Comparison of ENCODE assay signal across 7 mouse cellular contexts in genomic region chr5:24674238-24674637, GRCm38 (mm10). TPM values are rescaled to one million over a fixed set of nuclear protein-coding genes. Genes with fewer than 3 reads are reported as not detected.
A peak's percentile ranks its signal among the peaks of the same experiment; 100 is the strongest.
DNase-seq lines count a peak whose midpoint lies in the region; ATAC-seq and TF ChIP-seq lines count a peak whose summit lies in the region.

No protein-coding gene starts in this region.

- H3K9me3 ChIP-seq in midbrain, embryonic 11.5 days (ENCODE audit: control insufficient read depth, low read length) = no peaks in the 10 kb centered on the region

- intact Hi-C loops in left cerebral cortex, adult 2 months (cut with DNase I) = loop anchor here (1.0 to 2.0 kb wide), 2 partner anchors 106 to 337 kb away; no protein-coding TSS in a partner anchor

- no peak overlapping the region for H3K4me3 ChIP-seq in left cerebral cortex, adult 2 months
- H3K4me3 ChIP-seq in midbrain, embryonic 11.5 days (ENCODE audit: low read depth, low read length) = no peak overlapping the region

- no peak overlapping the region for H3K4me2 ChIP-seq in midbrain, embryonic 11.5 days

- peak; percentile 48 for DNase-seq in WW6 (ENCODE audit: low read depth, low spot score)
- peak; percentile 93 for DNase-seq in cerebellum, postnatal 10 days
- DNase-seq in frontal cortex, postnatal 14 days (ENCODE audit: low spot score in 2 of 2) = peak; percentile 48 to 79
- DNase-seq in left cerebral cortex, adult 2 months (ENCODE audit: extremely low spot score in 1 of 2, low spot score in 2 of 2) = peak; percentile 79 to 86
- peak; percentile 93 for DNase-seq in midbrain, embryonic 11.5 days (ENCODE audit: low spot score, missing footprints)
- DNase-seq in skeletal muscle tissue, adult 2 months (ENCODE audit: low read depth, low spot score) = peak; percentile 60

- H3K9ac ChIP-seq in midbrain, embryonic 11.5 days (ENCODE audit: low read length) = no peak overlapping the region

- H3K4me1 ChIP-seq in midbrain, embryonic 11.5 days (ENCODE audit: control insufficient read depth, insufficient read depth, low read length) = no peaks in the 10 kb centered on the region

- 34% methylated on average over 4 of the region's 4 CpGs for WGBS in midbrain, embryonic 11.5 days

- H3K27me3 ChIP-seq in midbrain, embryonic 11.5 days (ENCODE audit: control insufficient read depth, insufficient read depth, low read length) = no peaks in the 10 kb centered on the region

- peak; percentile 90 for ATAC-seq in inflammation-experienced regulatory T-cells, adult 6 months
- ATAC-seq in midbrain, embryonic 11.5 days (ENCODE audit: low FRiP score) = no peak

- H3K36me3 ChIP-seq in midbrain, embryonic 11.5 days (ENCODE audit: control insufficient read depth, insufficient read depth, low read length) = no peaks in the 10 kb centered on the region

- TF ChIP-seq CTCF in left cerebral cortex, adult 2 months (IDR thresholded peaks at IDR 0.05) = peak; percentile 80

- no peak overlapping the region for H3K27ac ChIP-seq in left cerebral cortex, adult 2 months
- H3K27ac ChIP-seq in midbrain, embryonic 11.5 days (ENCODE audit: low read depth, low read length) = no peak overlapping the region

RNA-seq across cellular contexts. Expression of gene Nub1, which starts 11.1 kb away (rescaled TPM):
- polyA plus RNA-seq in inflammation-experienced regulatory T-cells, adult 6 months (2017; shearing (Covaris generic)) = 10 to 100 TPM; 63.3 to 79.7 (median 76.0) TPM
- 10 to 100 TPM; 74.2 to 77.3 TPM for total RNA-seq in left cerebral cortex, adult 2 months (2021)
- 36.8 and 38.8 TPM in 2 replicates for polyA plus RNA-seq in midbrain, embryonic 11.5 days (2014; fragmentation: Nextera tagmentation; extraction: Ambion mirVana)

RNA-seq across cellular contexts. Expression of gene Smarcd3, which starts 50.0 kb away (rescaled TPM):
- polyA plus RNA-seq in inflammation-experienced regulatory T-cells, adult 6 months (2017; shearing (Covaris generic)) = 1 to 10 TPM in 1 of 3 experiments, under 1 TPM in 2; 0.50 to 1.9 (median 0.69) TPM
- 10 to 100 TPM; 90.4 to 97.4 TPM for total RNA-seq in left cerebral cortex, adult 2 months (2021)
- polyA plus RNA-seq in midbrain, embryonic 11.5 days (2014; fragmentation: Nextera tagmentation; extraction: Ambion mirVana) = 56.8 and 60.2 TPM in 2 replicates

RNA-seq across cellular contexts. Expression of gene Wdr86, which starts 56.3 kb away (rescaled TPM):
- polyA plus RNA-seq in inflammation-experienced regulatory T-cells, adult 6 months (2017; shearing (Covaris generic)) = under 1 TPM in 2 of 3 experiments, not detected in 1; 0.23 to 0.80 TPM
- total RNA-seq in left cerebral cortex, adult 2 months (2021) = under 1 TPM; 0.37 to 0.86 TPM
- 8.7 and 10.3 TPM in 2 replicates for polyA plus RNA-seq in midbrain, embryonic 11.5 days (2014; fragmentation: Nextera tagmentation; extraction: Ambion mirVana)

Comparison
In these comparisons a context has a peak if more than half of its experiments do, and no peak if none do; other contexts are left out.
1. RNA of gene Smarcd3, which starts 50.0 kb away (polyA plus RNA-seq): 56.8 to 60.2 TPM in midbrain, embryonic 11.5 days; 0.50 to 1.9 TPM in inflammation-experienced regulatory T-cells, adult 6 months; every median in the first group is over 10 times any median in the second.
2. Peak in every context shown above with its lines, with median percentiles within 50 percentile points of each other: DNase-seq.